Mouse (Mus musculus) forebrain, embryonic 12.5 days (tissue): ENCODE data around the gene Hexim2. TPM values are rescaled to one million over a fixed set of nuclear protein-coding genes. Genes with fewer than 3 reads are reported as not detected.
A peak's percentile ranks its signal among the peaks of the same experiment; 100 is the strongest.

Experiments used
- ATAC-seq: fragments of 200-750 bp; cut with Nextera tagmentation; 2 replicates; pipeline ENCODE4 v1.8.0; 2017; ENCODE audit warnings: moderate TSS enrichment; ENCODE audit not compliant: low FRiP score
- H3K27ac ChIP-seq: fragments of 300-500 bp; sonication (generic); 2 replicates; pipeline ENCODE4 v1.5.1; 2016; ENCODE audit warnings: mild to moderate bottlenecking
- H3K27me3 ChIP-seq: fragments of 300-500 bp; sonication (generic); 2 replicates; pipeline ENCODE4 v1.6.1; 2016; ENCODE audit warnings: mild to moderate bottlenecking
- H3K36me3 ChIP-seq: fragments of 300-500 bp; sonication (generic); replicated peaks from 2 replicates; pipeline ENCODE4 v1.6.1; 2016; ENCODE audit warnings: mild to moderate bottlenecking
- H3K4me1 ChIP-seq: fragments of 300-500 bp; sonication (generic); 2 replicates; pipeline ENCODE4 v1.6.1; 2016
- H3K4me2 ChIP-seq: fragments of 300-500 bp; sonication (generic); 2 replicates; pipeline ENCODE4 v1.6.1; 2016; ENCODE audit warnings: mild to moderate bottlenecking, moderate library complexity
- H3K4me3 ChIP-seq: fragments of 300-500 bp; sonication (generic); replicated peaks from 2 replicates; pipeline ENCODE4 v1.5.1; 2016; ENCODE audit warnings: mild to moderate bottlenecking
- H3K9ac ChIP-seq: fragments of 300-500 bp; sonication (generic); 2 replicates; pipeline ENCODE4 v1.6.1; 2016; ENCODE audit warnings: mild to moderate bottlenecking
- H3K9me3 ChIP-seq: fragments of 300-500 bp; sonication (generic); 2 replicates; pipeline ENCODE4 v1.6.1; 2016
- WGBS: fragments of 180-500 bp; shearing (Covaris S2); methylation state at CpG from one replicate; pipeline ENCODE4 v1.1.7; 2016; 5-methylcytosine and 5-hydroxymethylcytosine counted together
- polyA plus RNA-seq: library from polyadenylated mRNA; unstranded; fragments of >200 nt; fragmentation: Nextera tagmentation; extraction: Ambion mirVana; gene quantifications from 2 replicates; pipeline ENCODE4 v1.2.1, GENCODE M21; 2016

Hexim2 gene
- polyA plus RNA-seq, 1 experiment from 2014 or later: 11.8 TPM

DNA sequence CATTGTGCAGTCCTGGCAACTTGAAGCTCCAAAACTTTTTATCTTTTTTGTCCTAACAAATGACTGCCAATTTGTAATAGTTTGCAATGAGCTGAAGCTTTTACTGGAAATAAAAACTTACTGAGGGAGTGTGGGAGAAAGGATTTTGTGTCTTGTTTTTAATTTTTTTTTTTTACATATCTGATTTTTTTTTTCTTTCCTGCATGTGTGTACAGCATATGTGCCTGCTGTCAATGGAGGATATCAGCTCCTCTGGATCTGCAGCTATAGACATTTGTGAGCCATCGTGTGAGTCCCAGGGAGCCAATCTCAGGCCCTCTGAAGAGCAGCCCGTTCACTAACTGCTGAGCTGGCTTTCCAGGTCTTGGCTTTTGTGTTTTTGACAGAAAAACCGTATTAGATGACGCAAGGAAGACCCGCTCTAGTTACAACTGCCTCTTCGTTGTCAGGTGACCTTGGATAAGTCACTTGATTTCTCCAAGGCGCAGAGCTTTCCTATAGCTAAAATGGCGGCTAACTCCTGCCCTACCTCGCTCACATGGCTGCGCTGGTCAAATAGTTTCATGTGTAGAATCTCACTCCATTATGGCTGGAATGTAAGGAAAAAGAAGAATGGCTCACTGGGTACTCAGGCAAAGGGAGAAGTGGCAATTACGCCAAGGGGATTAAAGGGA is 17.8 kb upstream of the Hexim2 start:
- peak overlapping the region; percentile 94 for H3K4me2 ChIP-seq
- no peaks in the 10 kb centered on the region for H3K9me3 ChIP-seq
- ATAC-seq: no peak
- no peaks in the 10 kb centered on the region for H3K36me3 ChIP-seq
- H3K27me3 ChIP-seq: peaks cover 41% of the 10 kb centered on the region
- 83% methylated on average over 11 of the region's 11 CpGs for WGBS
- peak overlapping the region; percentile 72 for H3K9ac ChIP-seq
- H3K27ac ChIP-seq: peak overlapping the region; percentile 89; the same call in 1 of the 2 replicates
- peaks cover 48% of the 10 kb centered on the region for H3K4me1 ChIP-seq
- peak overlapping the region; percentile 61 for H3K4me3 ChIP-seq

DNA sequence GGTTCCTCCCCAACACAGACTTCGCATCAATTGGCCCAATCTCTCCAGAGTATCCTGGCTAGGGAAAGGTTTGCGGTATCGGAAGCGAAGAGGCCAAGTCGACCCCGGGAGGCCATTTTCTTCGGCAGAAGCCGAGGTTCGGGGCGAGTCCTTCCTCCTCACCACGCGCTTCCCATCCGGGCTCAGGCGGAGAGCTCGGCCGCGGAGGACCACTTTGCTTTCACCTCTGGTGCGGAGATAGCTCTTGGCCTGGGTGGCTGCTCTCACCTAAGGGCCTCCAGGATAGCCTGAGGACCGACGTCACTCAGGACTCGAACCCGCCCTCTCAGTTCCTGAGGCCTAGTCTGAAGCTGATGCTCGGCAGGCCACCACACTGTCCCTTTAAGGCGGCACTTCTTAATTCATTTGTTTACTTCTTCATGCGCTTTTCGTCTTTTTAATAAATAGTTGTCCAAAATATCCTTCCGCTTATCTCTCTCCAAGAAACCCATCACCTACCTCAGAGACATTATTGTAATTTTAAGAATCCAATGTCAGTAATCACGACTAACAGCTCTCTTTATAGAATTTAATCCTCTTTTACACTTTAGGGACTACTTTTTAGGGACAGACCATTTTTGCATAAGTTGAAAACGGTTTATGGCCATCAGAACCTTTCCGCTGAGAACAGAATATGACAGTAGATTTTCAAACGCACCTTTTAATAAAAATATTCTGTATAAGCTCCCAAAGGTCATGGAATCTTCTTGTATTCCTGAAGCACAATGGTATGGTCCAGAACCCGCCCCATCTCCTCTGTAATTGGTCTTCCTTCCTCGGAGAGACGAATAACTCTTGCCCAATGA is 16.8 kb upstream of the Hexim2 start:
- no peaks in the 10 kb centered on the region for H3K9me3 ChIP-seq
- peak overlapping the region; percentile 61 for H3K4me3 ChIP-seq
- peak overlapping the region; percentile 89 for H3K27ac ChIP-seq
- H3K27me3 ChIP-seq: peaks cover 37% of the 10 kb centered on the region
- peak; percentile 79 for ATAC-seq
- H3K36me3 ChIP-seq: no peaks in the 10 kb centered on the region
- H3K9ac ChIP-seq: peak overlapping the region; percentile 72
- H3K4me1 ChIP-seq: peaks cover 48% of the 10 kb centered on the region
- under 1% methylated on average over 34 of the region's 34 CpGs for WGBS
- peak overlapping the region; percentile 94 for H3K4me2 ChIP-seq

DNA sequence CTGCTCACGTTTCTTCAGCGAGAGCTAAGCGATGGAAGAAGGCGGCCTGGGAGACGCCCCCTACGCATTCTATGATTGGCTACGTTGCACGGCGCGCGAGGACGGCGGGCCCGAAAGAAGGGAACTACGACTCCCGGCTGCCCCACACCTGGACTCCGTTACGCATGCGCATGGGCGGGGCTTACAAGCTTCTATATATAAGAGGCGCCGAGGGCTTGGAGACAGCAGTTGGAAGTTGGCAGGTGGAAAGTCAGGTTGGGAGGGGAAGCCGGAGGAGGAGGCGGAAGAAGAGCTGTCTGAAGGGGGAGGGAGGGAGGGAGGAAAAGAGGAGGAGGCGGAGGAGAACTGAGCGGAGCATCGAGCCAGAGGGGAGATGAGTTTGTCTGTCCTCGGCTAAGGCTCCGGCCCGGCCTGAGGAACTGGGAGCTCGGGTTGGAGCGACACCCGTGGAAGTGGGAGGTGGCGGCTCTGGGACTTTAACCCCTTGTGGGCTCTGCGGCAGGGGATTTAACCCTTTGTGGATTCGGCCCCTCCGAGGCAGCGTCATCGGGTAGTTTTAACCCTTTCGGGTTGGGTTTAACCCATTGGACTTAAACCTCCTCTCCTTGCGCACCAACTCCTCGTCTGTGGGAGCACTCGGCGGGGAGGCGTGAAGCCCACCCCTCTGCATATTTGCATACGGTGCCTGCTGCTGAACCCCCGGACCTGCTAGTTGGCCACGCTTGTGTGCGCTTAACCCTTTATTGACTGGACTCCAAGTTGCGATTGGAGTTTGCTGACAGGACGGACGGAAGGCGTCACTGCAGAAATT is 16.0 kb upstream of the Hexim2 start, which contains the start of gene Hexim1:
Gene Hexim1 (plus strand): TSS at position 224 of the 811 bp plus-strand sequence.
- WGBS: under 1% methylated on average over 53 of the region's 53 CpGs
- ATAC-seq: peak; percentile 95
- H3K4me3 ChIP-seq: peak within 1 kb of the TSS; percentile 61
- H3K4me1 ChIP-seq: peaks cover 48% of the 10 kb centered on the region
- H3K9ac ChIP-seq: peak within 1 kb of the TSS; percentile 72
- no peaks in the 10 kb centered on the region for H3K36me3 ChIP-seq
- H3K27me3 ChIP-seq: peaks cover 29% of the 10 kb centered on the region
- no peaks in the 10 kb centered on the region for H3K9me3 ChIP-seq
- H3K27ac ChIP-seq: peak within 1 kb of the TSS; percentile 95
- H3K4me2 ChIP-seq: peak within 1 kb of the TSS; percentile 94

DNA sequence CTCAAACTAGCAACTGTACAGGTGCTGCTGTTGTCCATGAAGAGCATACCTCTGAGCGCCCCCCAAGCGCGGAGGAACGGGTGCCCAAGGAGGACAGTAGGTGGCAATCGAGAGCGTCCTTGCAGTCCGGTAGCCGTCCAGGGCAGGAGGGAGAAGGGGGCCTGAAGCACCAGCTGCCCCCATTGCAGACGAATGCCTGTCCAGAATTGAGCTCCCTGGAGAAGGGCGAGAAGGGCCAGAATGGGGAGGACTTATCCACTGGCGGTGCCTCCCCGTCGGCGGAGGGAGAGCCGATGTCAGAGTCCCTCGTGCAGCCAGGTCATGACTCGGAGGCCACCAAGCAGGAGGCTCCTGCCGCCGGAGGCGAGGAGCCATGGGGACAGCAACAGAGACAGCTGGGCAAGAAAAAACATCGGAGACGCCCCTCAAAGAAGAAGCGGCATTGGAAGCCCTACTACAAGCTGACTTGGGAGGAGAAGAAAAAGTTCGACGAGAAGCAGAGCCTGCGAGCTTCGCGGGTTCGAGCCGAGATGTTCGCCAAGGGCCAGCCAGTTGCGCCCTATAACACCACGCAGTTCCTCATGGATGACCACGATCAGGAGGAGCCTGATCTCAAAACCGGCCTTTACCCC is 15.2 kb upstream of the Hexim2 start:
- H3K27me3 ChIP-seq: peaks cover 21% of the 10 kb centered on the region
- peak overlapping the region; percentile 61 for H3K4me3 ChIP-seq
- H3K36me3 ChIP-seq: no peaks in the 10 kb centered on the region
- peak overlapping the region; percentile 94 for H3K4me2 ChIP-seq
- peak overlapping the region; percentile 69 for H3K9ac ChIP-seq
- H3K9me3 ChIP-seq: no peaks in the 10 kb centered on the region
- H3K4me1 ChIP-seq: peaks cover 40% of the 10 kb centered on the region
- 1% methylated on average over 35 of the region's 35 CpGs for WGBS
- peak overlapping the region; percentile 95; the same call in 1 of the 2 replicates for H3K27ac ChIP-seq
- peak; percentile 14; the same call in 1 of the 2 replicates for ATAC-seq

DNA sequence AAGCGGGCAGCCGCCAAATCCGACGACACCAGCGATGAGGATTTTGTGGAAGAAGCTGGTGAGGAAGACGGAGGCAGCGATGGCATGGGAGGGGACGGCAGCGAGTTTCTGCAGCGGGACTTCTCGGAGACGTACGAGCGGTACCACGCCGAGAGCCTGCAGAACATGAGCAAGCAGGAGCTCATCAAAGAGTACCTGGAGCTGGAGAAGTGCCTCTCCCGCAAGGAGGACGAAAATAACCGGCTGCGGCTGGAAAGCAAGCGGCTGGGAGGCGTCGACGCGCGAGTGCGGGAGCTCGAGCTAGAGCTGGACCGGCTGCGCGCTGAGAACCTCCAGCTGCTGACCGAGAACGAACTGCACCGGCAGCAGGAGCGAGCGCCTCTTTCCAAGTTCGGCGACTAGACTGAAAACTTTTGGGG is 14.6 kb upstream of the Hexim2 start:
- H3K4me3 ChIP-seq: peak overlapping the region; percentile 61
- peaks cover 35% of the 10 kb centered on the region for H3K4me1 ChIP-seq
- no peak for ATAC-seq
- H3K27me3 ChIP-seq: peaks cover 15% of the 10 kb centered on the region
- 0 out of 2 replicates have a peak overlapping the region, but pooled peaks have one; percentile 25 for H3K27ac ChIP-seq
- peak overlapping the region; percentile 94 for H3K4me2 ChIP-seq
- peak overlapping the region; percentile 69 for H3K9ac ChIP-seq
- H3K9me3 ChIP-seq: no peaks in the 10 kb centered on the region
- whole genome bisulfite sequencing: under 1% methylated on average over 38 of the region's 38 CpGs
- H3K36me3 ChIP-seq: no peaks in the 10 kb centered on the region

DNA sequence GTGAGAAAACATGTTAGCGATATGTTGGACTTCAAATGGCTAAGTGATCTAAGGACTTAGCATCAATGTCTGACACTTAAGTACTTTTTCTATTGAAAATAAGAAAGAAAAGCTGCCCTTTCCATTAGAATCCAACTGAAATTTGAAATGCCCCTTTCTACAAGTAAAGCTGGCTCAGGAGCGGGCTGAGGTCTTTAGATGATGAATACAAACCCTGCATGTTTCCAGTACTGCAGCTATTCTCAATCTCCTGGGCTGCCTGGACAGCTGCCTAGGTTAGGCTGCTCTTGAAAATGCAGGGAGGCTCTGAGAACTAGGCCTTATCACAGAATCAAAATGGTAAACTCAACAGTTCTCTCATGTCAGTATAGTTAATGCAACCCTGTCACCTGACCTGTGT is 13.4 kb upstream of the Hexim2 start:
- no peak for ATAC-seq
- no peak overlapping the region for H3K27ac ChIP-seq
- no peaks in the 10 kb centered on the region for H3K9me3 ChIP-seq
- peaks cover 31% of the 10 kb centered on the region for H3K4me1 ChIP-seq
- peaks cover 3% of the 10 kb centered on the region for H3K27me3 ChIP-seq
- 0 out of 2 replicates have a peak overlapping the region, but pooled peaks have one; percentile 9 for H3K9ac ChIP-seq
- 92% methylated on average over 2 of the region's 2 CpGs for WGBS
- no peaks in the 10 kb centered on the region for H3K36me3 ChIP-seq
- no peak overlapping the region for H3K4me3 ChIP-seq
- H3K4me2 ChIP-seq: peak overlapping the region; percentile 94

DNA sequence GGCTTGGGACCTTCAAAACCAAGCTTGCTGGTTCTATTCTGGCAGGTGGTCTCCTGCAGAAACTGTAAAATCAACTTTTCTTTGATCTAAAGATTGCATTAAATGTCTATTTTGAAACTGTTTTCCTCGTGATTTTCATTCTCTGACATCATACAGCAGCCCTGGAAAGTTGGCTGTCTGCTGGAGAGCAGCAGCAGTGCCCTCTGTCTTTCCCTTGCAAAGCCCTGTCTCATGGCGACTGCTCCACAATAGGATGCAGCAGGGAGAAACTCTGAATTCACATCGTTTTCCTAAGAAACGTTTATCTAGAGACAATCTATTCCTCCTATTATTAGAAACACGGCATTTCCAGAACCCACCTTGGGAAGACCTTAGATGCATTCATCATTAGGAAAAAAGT is 12.6 kb upstream of the Hexim2 start:
- Histone ChIP-seq H3K36me3 (no peaks in the 10 kb centered on the region), H3K4me1 (peaks cover 28% of the 10 kb centered on the region), H3K4me3 (no peak overlapping the region), H3K9me3 (no peaks in the 10 kb centered on the region), H3K4me2 (no peak overlapping the region), H3K27ac (no peak overlapping the region), H3K9ac (no peak overlapping the region), H3K27me3 (no peaks in the 10 kb centered on the region)
- no peak for ATAC-seq
- 53% methylated on average over 5 of the region's 5 CpGs for WGBS

DNA sequence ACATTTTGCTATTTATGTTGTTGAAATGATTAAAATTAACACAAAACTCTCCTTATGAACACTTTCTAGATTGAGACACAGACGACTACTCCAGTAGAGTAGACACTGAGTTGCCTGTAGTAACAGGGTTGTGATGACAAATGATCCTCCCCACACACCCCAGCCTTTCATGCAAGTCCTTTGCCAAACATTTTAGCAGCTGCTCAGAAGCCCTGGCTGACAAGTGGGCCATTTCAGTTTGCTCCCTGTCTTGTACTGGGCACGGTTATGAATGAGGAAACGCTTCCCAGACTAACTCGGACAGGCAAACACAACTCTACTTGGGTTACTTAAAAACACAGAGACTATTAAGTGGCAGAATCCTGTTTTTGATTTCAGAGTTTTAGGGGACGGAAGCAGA is 11.9 kb upstream of the Hexim2 start:
- no peaks in the 10 kb centered on the region for H3K36me3 ChIP-seq
- no peaks in the 10 kb centered on the region for H3K27me3 ChIP-seq
- H3K4me3 ChIP-seq: no peak overlapping the region
- H3K4me1 ChIP-seq: peaks cover 24% of the 10 kb centered on the region
- no peak overlapping the region for H3K9ac ChIP-seq
- no peaks in the 10 kb centered on the region for H3K9me3 ChIP-seq
- 76% methylated on average over 5 of the region's 5 CpGs for WGBS
- H3K27ac ChIP-seq: no peak overlapping the region
- no peak for ATAC-seq
- no peak overlapping the region for H3K4me2 ChIP-seq

DNA sequence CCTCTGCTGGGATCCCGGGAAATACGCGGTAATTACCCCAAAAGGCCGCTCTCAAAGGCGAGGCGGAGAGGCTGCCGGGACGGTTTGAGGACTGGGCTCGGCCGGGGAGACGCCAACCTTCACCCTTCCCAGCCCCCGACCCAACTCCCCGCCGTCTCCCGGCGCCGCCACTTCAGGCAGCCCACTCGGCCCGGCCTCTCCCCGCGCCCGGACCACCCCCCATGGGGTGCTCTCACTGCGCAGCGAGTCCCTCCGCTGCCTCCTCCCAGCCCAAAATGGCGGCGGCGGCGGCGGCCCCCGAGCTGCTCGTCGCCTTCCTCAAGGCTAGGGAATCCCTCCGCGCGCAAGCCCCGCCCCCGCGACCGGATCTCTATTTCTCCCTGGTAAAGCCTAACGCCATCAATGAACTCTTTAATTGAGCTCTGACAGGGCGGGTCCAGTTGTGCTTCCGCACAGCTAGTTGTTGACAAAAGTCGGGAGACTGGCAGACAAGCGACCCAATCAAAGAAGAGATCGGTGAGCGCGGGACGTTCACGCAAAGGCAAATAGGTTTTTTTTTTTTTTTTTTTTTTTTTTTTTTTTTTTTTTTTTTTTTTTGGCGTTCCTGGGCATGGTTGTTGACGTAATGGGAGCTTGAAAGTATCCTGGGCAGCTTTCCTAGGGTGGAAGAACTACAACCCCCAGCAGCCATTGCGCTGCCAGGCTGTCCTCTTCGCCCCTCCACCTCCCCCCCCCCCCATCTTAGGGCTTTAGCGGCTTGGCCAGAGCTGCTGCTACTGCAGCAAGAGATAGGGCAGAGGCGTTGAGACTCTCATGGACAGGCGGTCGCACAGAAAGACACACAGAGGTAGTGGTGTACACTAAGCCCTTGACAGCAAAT is 587 bp downstream of the Hexim2 start:
- Histone ChIP-seq H3K9ac (peak overlapping the region; percentile 99), H3K27me3 (no peaks in the 10 kb centered on the region), H3K36me3 (no peaks in the 10 kb centered on the region), H3K27ac (peak overlapping the region; percentile 97), H3K4me3 (peak overlapping the region; percentile 90), H3K9me3 (no peaks in the 10 kb centered on the region), H3K4me1 (peaks cover 23% of the 10 kb centered on the region), H3K4me2 (peak overlapping the region; percentile 78)
- WGBS: under 1% methylated on average over 57 of the region's 58 CpGs
- peak; percentile 94 for ATAC-seq

DNA sequence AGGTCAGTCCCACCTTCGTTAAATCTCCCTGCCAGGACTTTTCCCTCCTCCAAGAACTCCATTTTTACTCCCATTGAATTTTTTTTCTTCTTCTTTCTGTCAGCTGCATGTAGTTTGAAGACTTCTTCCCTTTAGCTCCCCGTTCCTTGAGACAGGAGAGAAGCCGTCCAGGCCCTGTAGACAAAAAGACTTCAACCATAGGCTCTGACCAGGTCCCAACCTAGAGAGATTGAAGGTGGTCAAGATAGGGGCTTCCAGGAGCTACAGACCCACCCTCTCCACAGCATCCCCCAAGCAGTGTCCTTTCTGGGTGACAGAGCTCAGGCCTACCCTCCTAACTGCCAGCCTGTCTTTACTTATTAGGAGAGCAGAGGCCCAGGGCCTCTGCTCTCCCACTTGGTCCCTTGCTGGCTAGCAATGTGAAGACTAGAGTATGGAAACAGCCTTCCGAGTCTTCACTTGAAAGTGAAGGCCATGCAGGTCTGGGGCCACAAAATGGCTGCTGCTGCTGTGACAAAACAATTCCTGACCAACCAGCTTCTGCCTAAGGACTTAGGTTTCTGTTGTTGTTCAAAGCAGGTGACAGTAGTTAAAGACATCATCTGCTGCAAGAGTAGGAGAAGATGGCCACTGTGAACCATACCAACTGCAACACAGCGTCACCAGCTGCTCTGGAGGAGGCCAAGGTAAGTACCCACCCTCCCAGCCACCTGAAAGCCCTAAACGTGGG is 1.4 kb downstream of the Hexim2 start:
- peak overlapping the region; percentile 47 for H3K9ac ChIP-seq
- H3K36me3 ChIP-seq: no peaks in the 10 kb centered on the region; the same call in 1 of the 2 replicates
- ATAC-seq: peak; percentile 39; the same call in 1 of the 2 replicates
- H3K4me3 ChIP-seq: peak overlapping the region; percentile 33
- H3K4me1 ChIP-seq: peaks cover 23% of the 10 kb centered on the region
- no peaks in the 10 kb centered on the region for H3K9me3 ChIP-seq
- H3K27me3 ChIP-seq: no peaks in the 10 kb centered on the region
- 51% methylated on average over 6 of the region's 6 CpGs for WGBS
- H3K4me2 ChIP-seq: peak overlapping the region; percentile 55
- H3K27ac ChIP-seq: peak overlapping the region; percentile 72; the same call in 1 of the 2 replicates
